Mouse (Mus musculus) limb, embryonic 13.5 days (tissue): ENCODE results near the gene Ankrd66. TPM values are rescaled to one million over a fixed set of nuclear protein-coding genes. Genes with fewer than 3 reads are reported as not detected.

Source experiments
- ATAC-seq: fragments of 200-750 bp; cut with Nextera tagmentation; 2 replicates; pipeline ENCODE4 v1.8.0; 2017; ENCODE audit warnings: low read depth, moderate number of reproducible peaks, moderate TSS enrichment; ENCODE audit not compliant: low FRiP score
- H3K27ac ChIP-seq: fragments of 300-500 bp; sonication (generic); 2 replicates; pipeline ENCODE4 v1.5.1; 2015; ENCODE audit warnings: inconsistent platforms, mild to moderate bottlenecking, moderate library complexity
- H3K27me3 ChIP-seq: fragments of 300-500 bp; sonication (generic); 2 replicates; pipeline ENCODE4 v1.6.1; 2015; ENCODE audit warnings: mild to moderate bottlenecking, inconsistent platforms
- H3K36me3 ChIP-seq: fragments of 300-500 bp; sonication (generic); 2 replicates; pipeline ENCODE4 v1.6.1; 2015; ENCODE audit warnings: inconsistent platforms, mild to moderate bottlenecking, moderate library complexity
- H3K4me1 ChIP-seq: fragments of 300-500 bp; sonication (generic); 2 replicates; pipeline ENCODE4 v1.6.1; 2015; ENCODE audit warnings: inconsistent platforms
- H3K4me2 ChIP-seq: fragments of 300-500 bp; sonication (generic); replicated peaks from 2 replicates; pipeline ENCODE4 v1.6.1; 2015; ENCODE audit warnings: inconsistent platforms, mild to moderate bottlenecking, moderate library complexity
- H3K4me3 ChIP-seq: fragments of 300-500 bp; sonication (generic); 2 replicates; pipeline ENCODE4 v1.5.1; 2015; ENCODE audit warnings: moderate library complexity, mild to moderate bottlenecking, inconsistent platforms
- H3K9ac ChIP-seq: fragments of 300-500 bp; sonication (generic); 2 replicates; pipeline ENCODE4 v1.6.1; 2015; ENCODE audit warnings: mild to moderate bottlenecking, inconsistent platforms
- H3K9me3 ChIP-seq: fragments of 300-500 bp; sonication (generic); 2 replicates; pipeline ENCODE4 v1.6.1; 2016; ENCODE audit warnings: inconsistent platforms
- WGBS: fragments of 180-500 bp; shearing (Covaris S2); methylation state at CpG from one replicate; pipeline ENCODE4 v1.1.7; 2015; 5-methylcytosine and 5-hydroxymethylcytosine counted together
- polyA plus RNA-seq: library from polyadenylated mRNA; unstranded; fragments of >200 nt; fragmentation: Nextera tagmentation; extraction: Ambion mirVana; gene quantifications from 2 replicates; pipeline ENCODE4 v1.2.1, GENCODE M21; 2015

Gene Ankrd66
- polyA plus RNA-seq, result 0.19 and 0.22 TPM in 2 replicates

DNA sequence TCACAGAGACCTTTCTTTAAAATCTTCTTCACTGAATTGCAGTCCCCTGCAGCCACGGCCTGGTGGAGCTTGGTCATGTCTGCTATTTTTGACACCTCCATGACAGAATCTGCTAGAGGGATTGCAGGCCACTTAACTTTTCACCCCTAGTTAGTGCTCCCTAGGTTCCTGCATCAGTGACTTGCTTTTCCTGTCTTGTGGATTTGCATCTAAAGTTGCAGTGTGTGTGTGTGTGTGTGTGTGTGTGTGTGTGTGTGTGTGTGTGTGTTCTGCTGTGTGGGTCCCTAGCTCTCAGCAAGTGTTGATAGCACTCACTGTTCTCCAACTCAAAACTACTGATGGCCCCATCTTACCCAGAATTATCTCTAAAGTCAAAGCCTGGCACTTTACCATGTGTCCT lies at the start of gene Ankrd66:
Gene Ankrd66 (minus strand): TSS at position 101 of the 400 bp plus-strand sequence.
- H3K4me3 ChIP-seq, result no peak within 1 kb of the TSS
- no peak within 1 kb of the TSS for H3K4me2 ChIP-seq
- no peak within 1 kb of the TSS for H3K9ac ChIP-seq
- no peak within 1 kb of the TSS for H3K27ac ChIP-seq
- no peaks in the 10 kb centered on the region for H3K27me3 ChIP-seq
- ATAC-seq, result no peak
- H3K4me1 ChIP-seq, result no peaks in the 10 kb centered on the region
- no peaks in the 10 kb centered on the region for H3K9me3 ChIP-seq
- H3K36me3 ChIP-seq, result no peaks in the 10 kb centered on the region
- 31% methylated on average over 1 of the region's 1 CpGs for WGBS

DNA sequence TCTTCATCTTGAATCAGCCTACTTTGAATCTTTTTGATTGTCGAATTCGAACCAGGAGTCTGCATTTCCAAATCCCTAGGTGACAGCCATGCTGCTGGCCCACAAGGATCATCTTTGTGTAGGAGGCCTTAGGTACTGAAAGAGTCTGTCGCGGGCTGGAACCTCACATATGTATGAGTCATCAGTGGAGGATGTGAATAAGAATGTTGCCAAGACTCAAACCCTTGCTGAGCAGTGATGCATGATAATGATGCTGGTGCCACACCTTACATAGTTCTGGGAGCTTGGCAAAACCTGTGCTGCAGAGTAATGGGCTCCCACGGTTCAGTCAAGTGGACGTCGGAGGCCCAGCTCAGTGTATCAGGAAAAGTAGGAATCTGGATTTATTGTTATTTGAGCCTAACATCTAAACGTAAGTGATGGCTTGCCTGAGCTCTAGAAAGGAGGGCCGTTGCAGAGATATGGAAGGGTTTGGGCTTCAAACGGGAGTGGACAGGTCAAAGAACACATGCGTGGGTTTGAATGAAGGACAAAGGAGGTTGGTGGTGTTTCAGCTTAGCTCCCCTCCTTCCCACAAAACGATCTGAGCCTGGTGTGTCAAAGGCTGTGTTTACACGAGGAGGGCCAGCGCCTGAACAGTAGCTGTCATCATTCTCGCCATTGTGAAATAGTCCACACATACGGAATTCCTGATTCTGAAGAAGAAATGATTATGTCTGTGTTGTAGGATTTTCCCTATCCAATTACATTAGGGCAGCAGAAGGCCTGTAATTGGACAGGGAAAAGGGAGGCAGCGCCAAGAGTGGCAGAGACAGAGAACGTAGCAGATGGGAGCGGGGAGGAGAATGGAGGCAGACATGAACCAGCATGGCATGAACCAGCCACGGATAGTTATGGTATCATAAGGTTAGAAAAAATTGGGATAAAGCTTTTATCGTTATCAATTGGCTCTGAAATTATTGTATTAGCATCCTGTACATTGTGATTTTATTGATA lies 49.2 kb upstream of the Ankrd66 start:
- Histone ChIP-seq H3K4me2 (no peak overlapping the region), H3K9ac (no peak overlapping the region), H3K36me3 (no peaks in the 10 kb centered on the region), H3K4me1 (no peaks in the 10 kb centered on the region), H3K9me3 (peaks cover 4% of the 10 kb centered on the region), H3K27me3 (no peaks in the 10 kb centered on the region), H3K4me3 (no peak overlapping the region), H3K27ac (no peak overlapping the region)
- 87% methylated on average over 21 of the region's 21 CpGs for WGBS
- no peak for ATAC-seq

DNA sequence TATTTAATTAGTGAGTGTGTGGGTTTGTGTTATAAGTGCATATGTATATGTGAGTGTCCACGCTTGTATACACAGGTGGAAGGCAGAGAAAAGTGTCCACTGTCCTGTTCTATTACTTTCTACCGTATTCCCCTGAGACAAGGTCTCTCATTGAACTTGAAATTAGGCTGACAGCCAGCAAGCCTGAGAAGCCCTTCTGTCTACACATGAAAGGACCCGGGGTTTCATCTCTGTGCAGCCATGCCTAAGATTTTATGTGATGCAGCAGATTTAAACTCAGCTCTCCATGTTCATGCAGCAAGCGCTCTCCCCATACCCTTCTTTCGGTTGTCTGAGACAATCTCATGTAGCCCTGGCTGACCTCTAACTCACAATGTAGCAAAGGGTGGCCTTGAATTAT lies 47.1 kb upstream of the Ankrd66 start:
- H3K27ac ChIP-seq, result no peak overlapping the region
- H3K4me1 ChIP-seq, result no peaks in the 10 kb centered on the region
- H3K4me3 ChIP-seq, result no peak overlapping the region
- no peaks in the 10 kb centered on the region for H3K36me3 ChIP-seq
- ATAC-seq, result no peak
- H3K4me2 ChIP-seq, result no peak overlapping the region
- WGBS, result 95% methylated on average over 5 of the region's 5 CpGs
- no peaks in the 10 kb centered on the region for H3K27me3 ChIP-seq
- H3K9ac ChIP-seq, result no peak overlapping the region
- no peaks in the 10 kb centered on the region for H3K9me3 ChIP-seq

DNA sequence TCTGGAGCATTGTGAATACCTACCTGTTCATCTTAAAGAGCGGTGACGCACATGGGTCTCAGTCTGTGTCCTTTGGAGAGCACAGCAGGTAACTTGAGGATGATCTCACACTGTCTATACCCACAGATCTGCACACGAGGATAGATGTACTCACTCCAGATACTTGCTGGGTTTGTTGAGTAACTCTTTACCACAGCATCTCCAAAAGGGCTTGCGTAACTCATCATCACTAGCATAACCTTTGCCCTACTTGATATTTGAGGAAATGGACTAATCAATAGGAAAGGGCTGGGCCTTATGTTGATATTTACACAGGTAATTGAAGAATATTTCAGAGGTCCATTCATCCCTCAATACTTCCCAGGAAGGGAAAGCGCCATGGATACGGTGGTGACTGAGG lies 46.3 kb upstream of the Ankrd66 start:
- no peaks in the 10 kb centered on the region for H3K4me1 ChIP-seq
- H3K9ac ChIP-seq, result no peak overlapping the region
- no peak overlapping the region for H3K27ac ChIP-seq
- ATAC-seq, result no peak
- H3K36me3 ChIP-seq, result no peaks in the 10 kb centered on the region
- no peaks in the 10 kb centered on the region for H3K27me3 ChIP-seq
- WGBS, result 92% methylated on average over 6 of the region's 6 CpGs
- no peak overlapping the region for H3K4me3 ChIP-seq
- H3K4me2 ChIP-seq, result no peak overlapping the region
- H3K9me3 ChIP-seq, result no peaks in the 10 kb centered on the region

DNA sequence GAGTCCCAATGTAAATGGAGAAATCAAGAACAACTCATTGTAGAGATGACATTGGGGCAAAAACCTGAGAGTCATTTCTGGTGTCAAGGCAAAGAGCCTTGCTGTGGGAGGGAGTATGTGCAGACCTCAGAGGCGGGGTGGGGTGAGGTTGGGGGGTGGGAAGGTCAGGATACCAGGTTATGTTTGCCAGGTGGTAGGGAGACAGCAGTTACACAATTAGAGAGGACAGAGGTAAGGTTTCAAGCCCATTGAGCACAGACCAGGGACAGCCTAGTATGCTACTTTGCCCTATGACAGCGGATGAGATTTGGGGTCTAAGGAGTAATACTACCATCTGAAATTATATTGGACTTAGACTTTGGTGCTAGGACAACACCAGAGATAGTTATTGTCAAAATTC lies 43.8 kb upstream of the Ankrd66 start:
- 0 out of 2 replicates have a peak, but pooled peaks cover 4% of the 10 kb centered on the region for H3K4me1 ChIP-seq
- no peaks in the 10 kb centered on the region for H3K27me3 ChIP-seq
- no peak overlapping the region for H3K4me2 ChIP-seq
- ATAC-seq, result no peak
- H3K9ac ChIP-seq, result no peak overlapping the region
- H3K36me3 ChIP-seq, result no peaks in the 10 kb centered on the region
- WGBS, result 89% methylated on average over 2 of the region's 2 CpGs
- no peak overlapping the region for H3K27ac ChIP-seq
- no peaks in the 10 kb centered on the region for H3K9me3 ChIP-seq
- no peak overlapping the region for H3K4me3 ChIP-seq

DNA sequence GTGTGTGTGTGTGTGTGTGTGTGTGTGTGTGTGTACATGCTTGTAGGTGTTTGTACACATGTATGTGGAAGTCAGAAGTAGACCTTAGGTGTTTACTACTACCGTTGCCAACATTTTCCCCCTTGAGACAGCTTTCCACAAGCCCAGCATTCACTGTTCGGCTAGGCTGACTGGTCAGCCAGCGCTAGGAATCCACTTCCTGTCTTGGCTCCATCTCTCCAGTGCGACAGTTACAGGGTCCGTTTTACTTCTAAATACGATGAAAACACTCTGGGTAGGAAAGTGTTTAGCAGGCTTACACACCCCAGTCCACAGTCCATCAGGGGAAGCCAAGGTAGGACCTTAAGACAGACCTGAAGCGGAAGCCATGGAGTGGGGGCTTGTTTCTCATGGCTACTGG lies 41.3 kb upstream of the Ankrd66 start:
- ATAC-seq, result no peak
- Histone ChIP-seq H3K4me2 (no peak overlapping the region), H3K4me3 (no peak overlapping the region), H3K9me3 (no peaks in the 10 kb centered on the region), H3K4me1 (peaks cover 14% of the 10 kb centered on the region), H3K9ac (no peak overlapping the region), H3K36me3 (no peaks in the 10 kb centered on the region), H3K27me3 (no peaks in the 10 kb centered on the region), H3K27ac (no peak overlapping the region)
- 59% methylated on average over 7 of the region's 7 CpGs for WGBS

DNA sequence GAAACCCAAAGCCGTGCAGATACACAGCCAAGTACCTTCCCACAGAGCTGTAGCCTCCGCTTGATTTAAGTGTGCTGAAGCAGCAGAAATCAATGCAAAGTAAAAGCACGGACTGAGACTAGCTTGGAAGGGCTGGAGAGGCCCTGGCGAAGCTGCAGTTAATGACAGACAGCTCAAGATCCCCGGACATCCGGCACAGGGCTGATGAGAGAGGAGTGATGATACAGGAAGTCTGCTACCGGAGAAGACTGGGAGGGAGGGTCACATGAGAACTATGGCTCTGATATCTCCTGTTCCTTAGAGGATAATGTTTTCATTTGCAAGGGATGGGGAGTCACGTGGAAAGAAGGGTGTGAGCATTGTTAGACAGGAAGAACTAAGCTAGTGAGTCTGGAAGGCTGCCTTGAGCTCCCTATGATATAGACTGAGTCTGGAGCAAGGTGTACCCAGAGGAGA lies 37.6 kb upstream of the Ankrd66 start:
- Histone ChIP-seq H3K9ac (no peak overlapping the region), H3K36me3 (no peaks in the 10 kb centered on the region), H3K4me1 (peaks cover 14% of the 10 kb centered on the region), H3K27me3 (no peaks in the 10 kb centered on the region), H3K27ac (peak overlapping the region; percentile 22; the same call in 1 of the 2 replicates), H3K4me3 (no peak overlapping the region), H3K4me2 (no peak overlapping the region), H3K9me3 (no peaks in the 10 kb centered on the region)
- ATAC-seq, result peak; percentile 51; the same call in 1 of the 2 replicates
- WGBS, result 40% methylated on average over 8 of the region's 8 CpGs

DNA sequence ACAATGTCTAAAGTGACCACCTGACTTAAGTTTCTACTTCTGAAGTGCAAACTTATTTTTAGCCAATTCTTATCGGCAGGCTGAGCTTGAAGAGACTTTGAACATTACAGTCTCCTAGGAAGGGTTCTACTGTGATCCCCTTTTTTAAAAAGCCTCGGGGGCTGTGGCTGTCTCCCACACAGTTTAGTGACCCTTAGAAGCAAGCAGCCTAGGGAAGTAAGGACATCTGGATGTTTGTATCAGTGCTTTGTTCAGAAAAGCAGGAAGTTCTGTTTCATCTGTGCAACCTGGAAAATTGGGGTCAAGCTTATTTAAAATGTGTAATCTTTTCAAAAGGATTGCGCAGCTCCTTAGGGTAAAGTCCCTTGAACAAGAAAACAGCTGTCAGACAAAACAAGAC lies 37.0 kb upstream of the Ankrd66 start:
- Histone ChIP-seq H3K36me3 (no peaks in the 10 kb centered on the region), H3K27me3 (no peaks in the 10 kb centered on the region), H3K4me2 (no peak overlapping the region), H3K4me3 (no peak overlapping the region), H3K9me3 (no peaks in the 10 kb centered on the region), H3K9ac (no peak overlapping the region), H3K27ac (no peak overlapping the region), H3K4me1 (peaks cover 14% of the 10 kb centered on the region)
- no peak for ATAC-seq
- 31% methylated on average over 3 of the region's 3 CpGs for WGBS

DNA sequence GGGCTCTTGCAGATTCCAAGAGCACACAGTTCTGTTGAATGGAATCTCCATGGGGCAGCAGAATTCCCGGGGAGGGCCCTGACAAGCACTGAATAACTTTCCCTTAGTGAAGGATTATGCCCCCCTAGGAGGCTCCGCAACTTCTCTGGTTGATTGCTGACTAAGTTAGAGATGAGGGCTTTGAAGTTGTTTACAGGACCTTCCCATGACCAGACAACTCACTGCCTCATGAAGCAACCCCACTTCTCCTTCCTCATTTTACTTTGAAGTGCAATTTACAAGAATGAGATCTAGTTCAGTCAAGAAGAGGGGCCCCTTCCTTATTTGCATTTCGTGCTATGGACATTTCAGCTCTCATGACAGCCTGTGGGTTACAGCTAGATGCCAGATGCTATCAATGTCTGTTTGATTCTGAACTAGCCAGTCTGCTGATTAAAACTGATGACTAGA lies 30.2 kb upstream of the Ankrd66 start:
- Histone ChIP-seq H3K4me3 (no peak overlapping the region), H3K4me1 (peaks cover 2% of the 10 kb centered on the region), H3K27ac (no peak overlapping the region), H3K4me2 (no peak overlapping the region), H3K36me3 (no peaks in the 10 kb centered on the region), H3K9ac (no peak overlapping the region), H3K27me3 (no peaks in the 10 kb centered on the region), H3K9me3 (no peaks in the 10 kb centered on the region)
- no peak for ATAC-seq
- 35% methylated on average over 3 of the region's 3 CpGs for WGBS

DNA sequence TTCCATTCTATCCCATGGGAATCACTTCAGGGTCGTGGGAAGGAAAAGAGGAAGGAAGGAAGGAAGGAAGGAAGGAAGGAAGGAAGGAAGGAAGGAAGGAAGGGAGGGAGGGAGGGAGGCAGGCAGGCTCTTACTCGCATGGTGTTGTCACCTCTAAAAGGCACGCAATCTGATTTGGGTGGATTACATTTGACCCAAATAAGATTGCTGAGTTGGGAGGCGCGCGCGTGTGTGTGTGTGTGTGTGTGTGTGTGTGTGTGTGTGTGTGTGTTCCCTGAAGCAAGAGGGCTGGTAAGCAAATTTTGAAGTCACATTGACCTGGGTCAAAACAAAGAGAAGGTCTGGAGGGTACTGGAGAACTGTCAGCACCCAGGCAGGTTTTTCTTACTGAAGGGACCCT lies 25.8 kb upstream of the Ankrd66 start:
- Histone ChIP-seq H3K4me2 (no peak overlapping the region; the same call in 1 of the 2 replicates), H3K36me3 (no peaks in the 10 kb centered on the region), H3K4me1 (peaks cover 11% of the 10 kb centered on the region), H3K9me3 (no peaks in the 10 kb centered on the region), H3K4me3 (no peak overlapping the region), H3K27me3 (no peaks in the 10 kb centered on the region), H3K9ac (no peak overlapping the region), H3K27ac (no peak overlapping the region)
- WGBS, result 53% methylated on average over 7 of the region's 7 CpGs
- no peak for ATAC-seq

DNA sequence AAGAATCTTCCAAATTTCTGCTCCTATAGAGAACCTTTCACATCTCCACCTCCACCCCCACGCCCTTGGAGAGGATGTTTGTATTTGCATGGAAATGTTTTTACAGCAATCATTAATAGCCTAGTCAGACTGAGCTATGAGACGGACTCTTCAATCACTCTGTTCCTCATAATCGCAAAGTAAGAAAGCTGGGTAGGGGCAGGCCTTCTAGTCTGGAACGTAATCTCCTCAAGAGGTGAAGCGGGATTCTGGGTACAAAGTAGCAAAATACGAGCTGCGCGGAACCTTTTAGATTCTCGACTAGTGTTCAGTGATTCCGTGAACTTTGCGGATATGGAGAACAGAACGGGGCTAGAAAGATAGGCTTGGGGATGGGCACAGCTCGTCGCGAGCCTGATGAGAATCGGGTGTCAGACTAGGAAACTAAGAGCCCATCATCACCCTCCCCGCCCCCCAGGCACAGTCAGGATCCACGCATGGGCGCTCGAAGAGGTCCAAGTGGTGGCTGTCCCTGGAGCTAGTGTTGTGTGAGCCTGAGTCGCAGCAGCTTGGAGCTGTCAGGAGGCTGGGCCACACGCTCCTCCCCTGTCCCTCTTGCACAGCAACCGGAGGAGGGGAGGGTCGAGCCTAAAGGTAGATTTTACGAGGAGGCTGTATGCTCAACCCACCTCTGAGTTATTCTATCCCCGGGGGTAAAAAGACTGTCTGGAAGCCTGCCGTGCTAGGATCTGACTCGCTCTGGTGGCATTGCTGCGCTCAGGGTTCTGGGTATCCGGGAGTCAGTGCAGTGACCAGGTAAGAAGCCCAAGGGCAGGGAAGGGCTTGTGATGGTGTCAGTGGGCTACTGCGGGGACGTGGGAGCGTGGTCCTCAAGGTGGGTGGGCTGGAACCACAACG lies 24.8 kb upstream of the Ankrd66 start, which contains the start of gene Pla2g7:
Gene Pla2g7 (plus strand): TSS at position 107 of the 897 bp plus-strand sequence.
- peak within 1 kb of the TSS; percentile 90 for H3K4me2 ChIP-seq
- H3K4me3 ChIP-seq, result peak within 1 kb of the TSS; percentile 50
- no peak within 1 kb of the TSS; the same call in 1 of the 2 replicates for H3K27ac ChIP-seq
- WGBS, result under 1% methylated on average over 34 of the region's 34 CpGs
- H3K36me3 ChIP-seq, result no peaks in the 10 kb centered on the region
- peaks cover 11% of the 10 kb centered on the region for H3K4me1 ChIP-seq
- H3K27me3 ChIP-seq, result no peaks in the 10 kb centered on the region
- H3K9me3 ChIP-seq, result no peaks in the 10 kb centered on the region
- peak; percentile 81 for ATAC-seq
- H3K9ac ChIP-seq, result peak within 1 kb of the TSS; percentile 65
